Mouse (Mus musculus): ENCODE measurements around the gene Wwc1.

DNA sequence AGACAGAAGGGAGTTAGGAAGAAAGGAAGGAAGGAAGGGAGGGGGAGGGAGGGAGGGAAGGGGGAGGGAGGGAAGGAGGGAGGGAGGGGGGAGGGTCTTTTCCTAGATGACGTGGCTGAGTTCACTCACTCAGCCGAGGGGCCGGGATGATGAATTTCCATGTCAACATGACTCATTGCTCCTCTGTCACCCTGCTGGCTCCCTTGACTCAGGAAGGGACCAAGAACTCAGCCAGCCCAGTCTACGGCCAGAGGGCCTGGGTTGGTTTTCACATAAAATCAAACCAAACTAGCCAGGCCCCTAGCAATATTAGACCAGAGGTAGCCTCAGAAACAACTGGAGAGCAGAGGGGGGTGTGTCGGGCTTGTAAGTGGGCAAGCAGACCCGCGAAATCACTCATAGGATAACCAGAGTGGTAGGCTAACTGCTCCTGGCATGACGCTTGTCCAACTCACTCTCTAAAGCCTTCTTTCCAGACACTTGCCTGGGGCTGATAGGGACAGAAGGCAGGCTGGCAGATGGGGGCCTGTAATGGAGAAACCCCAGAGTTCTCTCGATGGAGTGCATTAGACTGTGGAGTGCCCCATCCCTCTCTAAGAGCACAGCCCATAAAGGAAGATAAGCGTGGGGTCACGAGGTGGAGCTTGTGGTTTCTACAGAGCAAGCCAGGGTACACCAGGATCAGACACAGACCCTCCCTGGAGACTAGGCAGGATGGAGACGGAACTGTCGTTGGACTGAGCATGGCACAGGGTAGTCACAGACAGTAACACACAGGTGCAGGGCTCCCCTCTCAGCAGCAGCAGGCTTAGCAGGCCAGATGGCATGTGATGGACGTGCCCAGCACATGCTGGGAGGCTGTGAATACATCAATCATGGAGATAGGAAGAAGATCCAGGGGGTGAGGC is 102.4 kb downstream of the Wwc1 start:
- TF ChIP-seq CTCF (IDR thresholded peaks at IDR 0.05; ENCODE audit: insufficient read depth, low read depth, low read length), result no peak
- TF ChIP-seq POLR2A (IDR thresholded peaks at IDR 0.05; ENCODE audit: insufficient read depth, low read depth, low read length), result no peak

Data from olfactory bulb, adult 2 months (tissue).